Mouse (Mus musculus): Measurements from ENCODE around the gene Zfp809.
"Not testable (repeated sequence)": the region's sequence is repeated elsewhere in the genome, so short reads cannot be mapped to it uniquely, and the experiment has no call there.

The Zfp809 gene

DNA sequence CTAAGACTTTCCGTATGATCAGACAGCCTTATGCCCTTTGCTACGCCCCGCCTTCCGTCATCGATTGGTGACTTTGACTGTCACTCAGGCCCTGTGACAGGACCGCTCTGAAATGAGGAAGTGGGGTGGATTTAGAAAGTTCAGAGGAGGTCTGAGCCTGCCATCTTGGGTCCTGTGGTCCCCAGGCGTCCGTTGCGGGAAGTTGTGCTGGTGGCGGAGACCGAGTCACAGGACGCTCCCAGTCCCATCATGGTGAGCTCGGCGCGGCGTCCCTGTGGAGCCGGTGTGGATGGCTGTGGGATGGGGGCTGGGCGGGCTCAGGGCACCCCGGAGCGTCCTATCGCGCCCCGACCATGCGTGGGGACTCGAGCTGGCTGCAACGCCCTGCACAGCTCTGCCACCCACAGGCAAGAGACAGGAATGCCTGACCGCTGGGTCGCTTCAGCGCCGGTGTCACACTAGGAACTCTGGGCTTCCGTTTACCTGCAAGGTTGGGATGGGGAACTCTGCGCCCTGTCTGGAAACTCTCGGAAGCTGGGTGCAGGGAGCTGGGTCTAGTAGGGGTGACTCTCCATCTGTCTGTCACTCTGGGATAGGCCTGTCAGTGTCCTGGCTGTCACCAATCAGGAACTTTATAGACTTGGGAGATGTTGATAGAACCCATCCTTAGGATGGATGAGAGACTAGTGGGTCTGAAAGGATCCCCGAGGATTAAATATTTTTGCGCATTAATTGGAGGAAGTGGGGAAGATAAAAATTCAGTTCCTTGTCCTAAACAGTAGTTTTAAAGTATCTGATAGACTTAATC is at the start of gene Zfp809:
Zfp809 (plus strand) TSS at position 134 of the 808 bp plus-strand sequence.
- peak; percentile 100 for DNase-seq

DNA sequence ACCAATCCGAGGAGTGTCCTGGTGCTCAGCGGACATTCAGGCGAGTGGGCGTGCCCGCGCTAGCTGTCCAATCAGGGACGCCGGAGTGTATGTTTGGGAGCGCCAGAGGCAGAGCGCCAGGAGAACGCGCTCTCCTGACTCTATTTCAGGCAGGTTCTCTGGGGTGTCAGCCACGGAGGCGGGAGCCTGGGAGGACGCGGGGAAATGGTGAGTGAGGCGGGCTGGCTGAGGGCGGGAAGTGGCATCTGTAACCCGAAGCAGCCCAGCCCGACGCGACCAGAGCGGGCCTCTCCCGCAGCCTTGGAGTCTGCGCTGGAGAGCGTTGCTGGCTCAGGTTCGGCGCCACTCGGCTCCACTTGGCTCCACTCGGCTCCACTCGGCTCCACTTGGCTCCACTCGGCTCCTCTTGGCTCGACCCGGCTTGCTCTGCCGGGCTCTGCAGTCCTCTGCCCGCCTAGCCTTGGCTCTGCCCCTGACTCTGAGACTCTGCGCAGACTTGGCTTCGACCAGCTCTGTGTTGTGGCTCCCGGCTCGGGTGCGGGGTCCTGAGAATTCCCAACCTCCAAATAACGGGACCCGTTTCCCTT is 37.4 kb upstream of the Zfp809 start, which contains the start of gene Zfp872:
Zfp872 (plus strand) TSS at position 66 of the 587 bp plus-strand sequence.
- peak; percentile 87 to 91 for DNase-seq

GRCm38 (mm10) chr9:22196412-22196811 is 29.1 kb upstream of the Zfp809 start:
- DNase-seq, result no peak

GRCm38 (mm10) chr9:22213785-22214194 is 11.7 kb upstream of the Zfp809 start:
- DNase-seq, result no peak

DNA sequence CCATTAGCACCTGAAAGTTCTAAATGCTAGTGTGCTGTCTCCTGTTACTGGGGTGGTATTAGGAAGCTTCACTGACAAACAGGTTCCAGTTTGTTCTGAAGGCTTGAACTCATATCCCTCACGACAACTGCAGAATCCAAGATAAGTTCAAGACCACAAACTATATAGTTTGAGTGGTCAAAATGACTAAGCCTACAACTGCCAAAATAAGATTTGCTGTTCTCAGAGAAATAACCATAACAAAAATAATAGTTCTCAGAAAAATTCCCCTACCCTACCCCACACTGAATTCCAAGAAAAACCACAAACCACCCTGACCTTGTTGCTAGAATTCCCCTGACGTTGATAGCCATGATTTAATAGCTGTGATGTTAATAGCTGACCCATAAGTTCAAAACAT is 11.0 kb upstream of the Zfp809 start:
- DNase-seq, result no peak

GRCm38 (mm10) chr9:22216705-22217104 is 8.8 kb upstream of the Zfp809 start:
- no peak for DNase-seq

DNA sequence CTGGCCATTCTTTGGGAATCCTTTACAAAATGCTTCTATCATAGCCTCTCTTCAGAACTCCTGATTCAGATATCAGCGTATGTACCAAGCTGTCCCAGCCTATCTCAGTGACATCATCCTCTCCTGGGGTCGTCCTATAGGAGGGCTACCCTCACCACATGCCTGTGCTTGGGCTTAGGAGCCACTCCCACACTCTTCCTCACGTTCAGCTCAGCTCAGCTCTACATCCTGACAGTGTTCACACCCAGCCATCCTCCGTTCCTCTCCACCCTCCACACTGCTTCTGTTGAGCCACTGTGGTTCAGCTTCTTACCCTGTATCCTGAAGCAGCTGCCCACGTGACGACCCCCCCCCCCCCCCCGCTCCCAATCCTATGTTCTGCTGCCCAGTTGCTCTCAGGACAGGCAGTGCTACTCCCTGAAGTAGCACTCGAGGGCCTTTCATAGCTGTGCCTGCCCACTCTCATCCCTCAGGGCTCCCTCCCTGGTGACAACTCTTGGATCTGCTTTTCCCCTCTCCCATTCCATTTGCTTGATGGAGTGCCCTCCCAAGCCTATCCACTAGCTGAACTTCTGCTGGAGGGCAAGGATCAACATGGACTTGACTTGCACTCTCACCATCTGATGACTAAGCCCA is 7.5 kb upstream of the Zfp809 start:
- no peak for DNase-seq

GRCm38 (mm10) chr9:22224066-22224465 is 1.4 kb upstream of the Zfp809 start:
- DNase-seq, result no peak

GRCm38 (mm10) chr9:22224536-22225503 is 694 bp upstream of the Zfp809 start:
- peak; percentile 54 to 58 for DNase-seq

- DNase-seq, result not testable (repeated sequence)
Measured at GRCm38 (mm10) chr9:22226389-22226673, 817 bp downstream of the Zfp809 start.

- DNase-seq, result peak; percentile 58 to 60
Measured at GRCm38 (mm10) chr9:22226846-22227245, 1.3 kb downstream of the Zfp809 start.

- no peak for DNase-seq
Measured at GRCm38 (mm10) chr9:22229386-22230026, 4.0 kb downstream of the Zfp809 start.

- no peak for DNase-seq
Measured at GRCm38 (mm10) chr9:22230061-22230460, 4.5 kb downstream of the Zfp809 start.

DNA sequence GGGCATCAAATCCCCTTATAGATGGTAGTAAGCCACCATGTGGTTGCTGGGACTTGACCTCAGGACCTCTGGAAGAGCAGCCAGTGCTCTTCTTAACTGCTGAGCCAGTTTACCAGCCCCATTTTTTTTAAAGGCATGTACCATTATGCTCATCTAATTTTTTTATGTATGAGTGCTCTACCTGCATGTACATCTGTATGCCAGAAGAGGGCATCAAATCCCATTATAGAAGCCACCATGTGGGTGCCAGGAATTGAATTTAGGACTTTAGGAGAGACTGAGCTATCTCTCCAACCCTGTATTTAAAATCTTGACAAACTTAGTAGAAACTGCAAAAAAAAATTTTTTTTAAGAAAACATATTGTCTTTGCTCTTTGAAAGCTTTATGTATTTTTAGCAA is 5.0 kb downstream of the Zfp809 start:
- DNase-seq, result no peak

DNA sequence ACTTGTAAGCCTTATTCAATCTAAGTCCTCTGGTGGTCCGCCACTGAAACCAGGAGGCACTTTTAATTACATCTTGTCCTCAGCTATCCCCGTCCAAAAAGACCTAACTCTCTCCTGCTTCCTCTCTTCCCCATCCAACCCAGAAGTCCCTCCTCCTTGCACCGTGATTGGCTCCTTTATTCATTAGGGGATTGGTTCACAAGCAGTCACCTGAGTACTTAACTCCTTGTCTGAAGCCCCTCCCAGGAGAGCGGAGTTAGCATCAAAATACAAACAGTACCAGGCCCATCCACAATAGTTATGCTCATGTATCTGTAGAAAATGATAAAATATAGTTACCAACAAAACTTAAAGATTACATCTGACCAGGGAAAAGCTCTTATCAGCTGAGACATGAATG is 14.5 kb downstream of the Zfp809 start:
- no peak for DNase-seq

DNA sequence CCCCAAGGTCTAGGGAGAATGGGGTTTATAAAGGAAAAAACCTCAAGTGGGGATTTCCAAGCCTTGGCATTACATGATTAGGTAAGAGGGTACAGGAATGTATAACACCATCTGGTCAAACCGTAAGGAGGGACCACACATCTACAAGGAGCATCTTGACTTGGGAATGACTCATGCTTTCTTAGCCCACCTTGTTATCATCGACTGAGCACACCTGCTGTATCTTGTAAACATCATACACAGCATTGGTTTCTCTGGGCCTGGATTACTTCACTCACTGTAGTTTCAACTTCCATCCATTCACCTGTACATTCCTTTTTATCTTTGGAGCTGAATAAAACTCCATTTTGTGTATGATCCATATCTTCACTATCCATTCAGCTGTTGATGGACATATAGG is 18.7 kb downstream of the Zfp809 start:
- no peak for DNase-seq

DNA sequence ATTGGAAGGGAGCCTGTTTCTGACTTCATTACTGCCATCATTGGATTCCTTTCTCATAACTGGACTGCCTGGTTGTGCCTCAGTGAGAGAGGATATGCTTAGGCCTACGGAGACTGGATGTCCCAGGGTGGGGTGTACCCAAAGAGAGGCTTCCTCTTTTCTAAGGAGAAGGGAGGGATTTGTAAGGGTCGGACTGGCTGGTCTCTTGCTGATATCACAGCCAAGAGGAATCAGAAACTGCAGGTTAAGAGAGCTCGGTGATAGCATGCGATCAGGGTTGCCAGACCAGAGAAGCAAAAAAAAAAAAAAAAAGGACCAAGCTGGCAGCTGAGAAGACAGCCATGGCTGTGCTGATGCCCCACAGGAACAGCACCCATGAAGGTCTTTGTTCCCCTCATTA is 31.1 kb downstream of the Zfp809 start:
- DNase-seq, result no peak

GRCm38 (mm10) chr9:22258784-22259183 is 33.3 kb downstream of the Zfp809 start:
- no peak for DNase-seq

DNA sequence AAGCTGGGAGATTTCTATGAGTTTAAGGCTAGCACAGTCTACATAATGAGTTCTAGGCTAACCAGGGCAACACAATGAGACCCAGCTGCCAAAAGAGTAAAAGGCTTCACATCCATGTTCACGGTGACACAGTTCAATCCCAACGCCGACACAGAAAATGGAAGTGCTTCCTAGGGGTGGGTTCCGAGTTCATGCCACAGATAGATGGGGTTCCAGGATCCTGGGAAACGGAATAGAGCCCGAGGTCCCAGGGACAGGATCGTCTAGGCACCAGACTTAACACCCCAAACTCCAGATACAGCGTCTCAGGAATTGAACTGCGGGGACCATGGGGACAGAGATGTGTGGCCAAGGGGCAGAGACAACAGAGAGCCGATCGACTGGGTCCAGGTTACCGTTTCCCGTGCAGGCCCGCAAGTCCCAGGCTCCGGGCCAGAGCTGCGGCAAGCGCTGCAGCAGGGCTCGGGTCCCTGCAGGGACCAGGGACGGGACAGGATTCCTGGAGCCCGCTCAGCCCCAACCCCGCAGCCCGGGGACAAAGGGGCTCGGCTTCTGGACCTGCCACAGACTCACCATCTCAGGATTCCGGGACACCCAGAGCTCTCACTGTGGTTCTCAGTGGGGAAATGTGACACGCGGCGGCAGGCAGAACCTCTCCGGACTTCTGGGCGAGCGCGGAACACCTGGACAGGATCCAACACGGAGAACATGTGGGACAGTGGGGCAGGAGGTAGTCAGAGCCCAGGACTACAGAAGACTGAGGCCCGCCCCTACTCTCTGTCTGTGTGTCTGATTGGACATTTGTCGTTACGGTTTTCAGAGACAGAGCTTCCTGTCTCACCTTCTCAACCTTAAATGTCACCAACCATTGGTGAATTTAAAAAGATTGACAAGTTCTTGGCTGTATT is 33.9 kb downstream of the Zfp809 start, which contains the start of gene Zfp599:
Zfp599 (minus strand) TSS at position 712 of the 908 bp plus-strand sequence.
- peak; percentile 78 to 80 for DNase-seq

DNA sequence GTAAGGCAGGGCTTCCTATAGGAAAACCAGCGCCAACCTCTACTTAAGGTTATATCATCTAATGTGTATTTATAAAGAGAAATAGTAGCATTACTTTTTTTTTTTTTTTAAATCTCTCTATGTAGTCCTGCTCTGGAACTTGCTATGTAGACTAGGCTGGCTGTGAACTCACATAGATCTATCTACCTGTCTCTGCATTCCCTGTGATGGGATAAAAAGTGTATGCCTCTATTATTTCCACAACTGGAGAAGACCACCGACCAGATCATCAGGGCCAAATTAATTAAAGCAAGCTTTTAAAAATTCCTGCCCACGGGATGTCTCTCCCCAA is 34.5 kb downstream of the Zfp809 start:
- no peak for DNase-seq

DNA sequence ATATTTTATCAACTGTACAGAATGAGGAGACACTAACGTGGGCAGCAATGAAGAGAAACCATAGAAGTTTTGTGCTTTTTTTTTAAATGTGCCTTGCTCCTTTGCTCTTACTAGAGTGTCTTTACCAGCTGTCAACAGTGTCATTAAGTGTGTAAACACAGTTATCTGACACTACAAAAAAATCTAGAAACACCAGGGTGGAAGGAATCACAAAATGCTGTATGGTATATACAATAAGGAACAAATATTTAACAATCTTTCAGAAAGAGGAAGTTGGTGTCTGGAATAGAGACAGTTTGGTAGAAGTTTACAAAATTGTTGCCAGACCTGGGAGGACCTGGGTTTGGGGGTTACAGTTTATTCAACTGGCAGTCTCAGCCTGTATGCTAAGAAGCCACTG is 36.1 kb downstream of the Zfp809 start:
- DNase-seq, result no peak
